Mouse (Mus musculus) limb, embryonic 14.5 days (tissue): Measurements from ENCODE around the gene 2300002M23Rik. TPM values are rescaled to one million over a fixed set of nuclear protein-coding genes. Genes with fewer than 3 reads are reported as not detected.

ENCODE experiments used
- ATAC-seq: fragments of 200-750 bp; cut with Nextera tagmentation; 2 replicates; pipeline ENCODE4 v1.8.0; 2017; ENCODE audit warnings: low read depth, moderate number of reproducible peaks, moderate TSS enrichment; ENCODE audit not compliant: low FRiP score
- DNase-seq: peaks from one replicate; pipeline ENCODE4 v3.0.0-alpha.2; 2015; ENCODE audit warnings: low spot score
- H3K27ac ChIP-seq: fragments of 300-500 bp; sonication (generic); replicated peaks from 2 replicates; pipeline ENCODE4 v1.5.1; 2014; ENCODE audit warnings: low read depth, mild to moderate bottlenecking, low read length, moderate library complexity, mixed read lengths
- H3K27me3 ChIP-seq: fragments of 300-500 bp; sonication (generic); 2 replicates; pipeline ENCODE4 v1.6.1; 2014; ENCODE audit warnings: low read length, mixed read lengths; ENCODE audit not compliant: control insufficient read depth, insufficient read depth
- H3K36me3 ChIP-seq: fragments of 300-500 bp; sonication (generic); 2 replicates; pipeline ENCODE4 v1.6.1; 2014; ENCODE audit warnings: mild to moderate bottlenecking, low read length, moderate library complexity, mixed read lengths; ENCODE audit not compliant: control insufficient read depth, insufficient read depth
- H3K4me1 ChIP-seq: fragments of 300-500 bp; sonication (generic); 2 replicates; pipeline ENCODE4 v1.6.1; 2014; ENCODE audit warnings: antibody characterized with exemption, low read length, mixed read lengths; ENCODE audit not compliant: control insufficient read depth, insufficient read depth
- H3K4me2 ChIP-seq: fragments of 300-500 bp; sonication (generic); replicated peaks from 2 replicates; pipeline ENCODE4 v1.6.1; 2014; ENCODE audit warnings: low read depth, mild to moderate bottlenecking, low read length, moderate library complexity; ENCODE audit not compliant: severe bottlenecking
- H3K4me3 ChIP-seq: fragments of 300-500 bp; sonication (generic); replicated peaks from 2 replicates; pipeline ENCODE4 v1.5.1; 2014; ENCODE audit warnings: low read length
- H3K9ac ChIP-seq: fragments of 300-500 bp; sonication (generic); 2 replicates; pipeline ENCODE4 v1.6.1; 2014; ENCODE audit warnings: mild to moderate bottlenecking, low read depth, low read length, moderate library complexity; ENCODE audit not compliant: severe bottlenecking
- H3K9me3 ChIP-seq: fragments of 300-500 bp; sonication (generic); 2 replicates; pipeline ENCODE4 v1.6.1; 2016; ENCODE audit warnings: low read length; ENCODE audit not compliant: control insufficient read depth
- POLR2A ChIP-seq: fragments of 200-500 bp; IDR thresholded peaks from 2 replicates; pipeline ENCODE4 v1.8.0; 2012; ENCODE audit warnings: inconsistent platforms, mild to moderate bottlenecking, moderate library complexity, borderline replicate concordance; ENCODE audit not compliant: insufficient read depth, insufficient read length; ENCODE audit errors: extremely low read depth
- WGBS: fragments of 180-500 bp; shearing (Covaris S2); extraction: QIAGEN DNeasy Blood & Tissue Kit; methylation state at CpG from one replicate; pipeline ENCODE4 v1.1.7; 2014; 5-methylcytosine and 5-hydroxymethylcytosine counted together
- polyA plus RNA-seq, 2 experiments: library from polyadenylated mRNA; depleted of rRNA in 1 of 2; stranded (reverse) in 1 of 2; unstranded in 1 of 2; fragments of >200 nt; fragmentation: Nextera tagmentation in 1 of 2; extraction: Ambion mirVana in 1 of 2; gene quantifications; 2 replicates each; pipeline versions ENCODE4 v1.2.1 to v1.2.3; 2012 to 2014

Gene 2300002M23Rik
- polyA plus RNA-seq, 2 experiments, result 0.21 TPM; not detected in 1

DNA sequence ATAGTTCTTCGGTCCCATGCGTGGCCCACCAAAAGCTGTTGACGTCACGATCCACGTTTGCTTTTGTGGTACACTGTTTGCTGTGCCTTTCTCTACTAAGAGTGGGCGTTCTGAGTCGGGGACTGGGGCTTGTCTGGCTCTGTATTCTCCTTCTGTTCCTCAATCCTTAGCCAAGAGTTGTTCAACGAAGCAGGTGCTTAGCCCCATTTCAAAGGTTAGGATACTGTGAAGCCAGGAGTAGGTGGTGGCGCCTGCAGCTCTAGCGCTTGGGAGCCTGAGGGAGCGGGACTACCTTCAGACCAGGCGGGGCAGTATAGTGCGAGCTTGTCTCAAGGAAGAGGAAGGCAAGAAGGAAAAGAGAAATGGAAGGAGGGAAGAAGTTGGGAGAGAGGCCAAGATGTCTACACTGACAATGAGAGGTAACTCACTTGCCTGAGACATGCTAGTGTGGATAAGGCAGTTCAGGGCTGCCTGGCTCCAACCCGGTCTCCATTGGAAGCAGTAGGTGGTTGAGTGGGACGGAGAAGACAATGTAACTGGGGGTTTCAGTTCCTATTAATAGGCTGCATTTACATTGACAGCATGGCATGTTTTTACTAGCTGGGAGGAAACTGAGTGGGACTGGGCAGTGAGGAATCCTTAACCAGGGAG lies 24.4 kb upstream of the 2300002M23Rik start:
- no peaks in the 10 kb centered on the region for H3K9me3 ChIP-seq
- H3K9ac ChIP-seq, result no peak overlapping the region
- H3K4me1 ChIP-seq, result no peaks in the 10 kb centered on the region
- H3K4me3 ChIP-seq, result no peak overlapping the region
- H3K36me3 ChIP-seq, result no peaks in the 10 kb centered on the region
- WGBS, result 79% methylated on average over 15 of the region's 15 CpGs
- no peak overlapping the region for H3K27ac ChIP-seq
- no peaks in the 10 kb centered on the region for H3K27me3 ChIP-seq
- TF ChIP-seq POLR2A, result no peak
- DNase-seq (no peak), ATAC-seq (no peak)
- H3K4me2 ChIP-seq, result no peak overlapping the region

DNA sequence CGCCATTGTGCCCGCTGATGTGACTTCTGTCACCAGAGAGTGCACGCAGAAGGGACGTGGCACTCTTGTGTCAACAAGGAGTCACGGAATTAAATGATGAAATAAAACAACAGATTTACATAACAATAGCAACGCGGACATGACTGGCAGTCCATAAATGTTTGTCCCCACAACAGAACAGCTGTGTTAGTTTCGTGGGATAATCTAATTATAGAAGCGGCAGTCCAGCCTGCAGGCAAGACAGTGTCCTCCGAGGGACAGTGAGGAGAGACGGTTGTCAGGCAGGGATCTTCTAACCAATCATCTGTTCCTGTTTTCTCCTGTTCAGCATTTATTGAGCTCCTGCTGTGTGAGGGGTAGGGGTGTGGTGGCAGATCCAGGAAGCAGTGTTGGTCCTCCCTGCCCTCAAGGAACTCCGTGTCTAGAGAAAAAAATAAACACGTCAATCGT lies 23.8 kb upstream of the 2300002M23Rik start:
- Histone ChIP-seq H3K4me2 (no peak overlapping the region), H3K4me1 (no peaks in the 10 kb centered on the region), H3K27me3 (no peaks in the 10 kb centered on the region), H3K9ac (no peak overlapping the region), H3K4me3 (no peak overlapping the region), H3K9me3 (no peaks in the 10 kb centered on the region), H3K27ac (no peak overlapping the region), H3K36me3 (no peaks in the 10 kb centered on the region)
- DNase-seq (no peak), ATAC-seq (peak; percentile 50; the same call in 1 of the 2 replicates)
- 58% methylated on average over 14 of the region's 14 CpGs for WGBS
- no peak for TF ChIP-seq POLR2A

DNA sequence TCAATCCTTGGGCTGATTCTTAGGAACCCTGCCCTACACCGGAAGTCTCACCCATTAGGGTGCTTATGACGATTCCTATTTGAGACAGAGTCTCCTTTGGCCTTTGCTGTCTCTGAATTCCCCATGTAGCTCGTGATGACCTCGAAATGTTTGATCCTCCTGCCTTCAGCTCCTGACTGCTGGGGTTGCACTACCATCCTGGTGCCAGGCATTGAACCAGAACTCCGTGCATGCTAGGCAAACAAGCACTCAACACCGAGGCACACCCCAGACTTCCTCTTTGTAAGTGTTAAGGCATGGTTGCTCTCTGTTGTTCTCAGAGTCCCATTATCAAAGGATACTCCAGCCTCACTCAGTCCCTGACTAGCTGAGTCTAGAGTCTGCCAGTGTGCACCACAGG lies 23.2 kb upstream of the 2300002M23Rik start:
- DNase-seq, result no peak
- no peaks in the 10 kb centered on the region for H3K36me3 ChIP-seq
- H3K4me3 ChIP-seq, result no peak overlapping the region
- no peak for TF ChIP-seq POLR2A
- H3K9ac ChIP-seq, result no peak overlapping the region
- 78% methylated on average over 6 of the region's 6 CpGs for WGBS
- H3K4me2 ChIP-seq, result no peak overlapping the region
- no peaks in the 10 kb centered on the region for H3K9me3 ChIP-seq
- H3K27ac ChIP-seq, result no peak overlapping the region
- H3K4me1 ChIP-seq, result no peaks in the 10 kb centered on the region
- no peak for ATAC-seq
- H3K27me3 ChIP-seq, result no peaks in the 10 kb centered on the region

GRCm38 (mm10) chr17:35544680-35545079 lies 22.6 kb upstream of the 2300002M23Rik start:
- ATAC-seq (no peak), DNase-seq (peak; percentile 50)
- Histone ChIP-seq H3K9me3 (no peaks in the 10 kb centered on the region), H3K27me3 (no peaks in the 10 kb centered on the region), H3K4me1 (no peaks in the 10 kb centered on the region; the same call in 1 of the 2 replicates), H3K36me3 (no peaks in the 10 kb centered on the region), H3K27ac (no peak overlapping the region), H3K4me3 (no peak overlapping the region), H3K4me2 (no peak overlapping the region), H3K9ac (no peak overlapping the region)
- TF ChIP-seq POLR2A, result no peak
- 33% methylated on average over 6 of the region's 6 CpGs for WGBS

DNA sequence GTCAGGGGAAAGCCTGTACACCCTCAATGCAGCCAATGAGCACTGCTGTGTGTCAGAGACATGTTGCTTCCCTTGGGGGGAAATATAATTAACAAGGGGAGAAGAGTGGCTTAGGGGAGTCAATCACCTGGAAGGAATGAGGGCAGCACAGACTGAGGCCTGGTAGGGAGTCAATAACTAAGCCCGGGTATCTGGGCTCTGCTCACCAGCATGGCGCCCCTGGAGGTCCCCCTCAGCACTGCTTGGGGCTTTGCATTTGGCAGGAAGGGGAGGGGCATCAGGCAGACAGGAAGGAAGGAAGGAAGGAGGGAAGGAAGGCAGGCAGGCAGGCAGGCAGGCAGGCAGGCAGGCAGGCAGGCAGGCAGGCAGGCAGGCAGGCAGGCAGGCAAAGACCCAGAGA lies 19.8 kb upstream of the 2300002M23Rik start:
- Histone ChIP-seq H3K4me1 (no peaks in the 10 kb centered on the region; the same call in 1 of the 2 replicates), H3K9me3 (no peaks in the 10 kb centered on the region), H3K9ac (no peak overlapping the region), H3K36me3 (no peaks in the 10 kb centered on the region), H3K27ac (no peak overlapping the region), H3K27me3 (no peaks in the 10 kb centered on the region), H3K4me2 (no peak overlapping the region), H3K4me3 (no peak overlapping the region)
- no peak for TF ChIP-seq POLR2A
- no peak for ATAC-seq
- no peak for DNase-seq
- WGBS, result 46% methylated on average over 2 of the region's 2 CpGs
